Mouse (Mus musculus): Measurements from ENCODE around the gene Casp8.
"Not testable (repeated sequence)": the region's sequence is repeated elsewhere in the genome, so short reads cannot be mapped to it uniquely, and the experiment has no call there.

Gene Casp8

DNA sequence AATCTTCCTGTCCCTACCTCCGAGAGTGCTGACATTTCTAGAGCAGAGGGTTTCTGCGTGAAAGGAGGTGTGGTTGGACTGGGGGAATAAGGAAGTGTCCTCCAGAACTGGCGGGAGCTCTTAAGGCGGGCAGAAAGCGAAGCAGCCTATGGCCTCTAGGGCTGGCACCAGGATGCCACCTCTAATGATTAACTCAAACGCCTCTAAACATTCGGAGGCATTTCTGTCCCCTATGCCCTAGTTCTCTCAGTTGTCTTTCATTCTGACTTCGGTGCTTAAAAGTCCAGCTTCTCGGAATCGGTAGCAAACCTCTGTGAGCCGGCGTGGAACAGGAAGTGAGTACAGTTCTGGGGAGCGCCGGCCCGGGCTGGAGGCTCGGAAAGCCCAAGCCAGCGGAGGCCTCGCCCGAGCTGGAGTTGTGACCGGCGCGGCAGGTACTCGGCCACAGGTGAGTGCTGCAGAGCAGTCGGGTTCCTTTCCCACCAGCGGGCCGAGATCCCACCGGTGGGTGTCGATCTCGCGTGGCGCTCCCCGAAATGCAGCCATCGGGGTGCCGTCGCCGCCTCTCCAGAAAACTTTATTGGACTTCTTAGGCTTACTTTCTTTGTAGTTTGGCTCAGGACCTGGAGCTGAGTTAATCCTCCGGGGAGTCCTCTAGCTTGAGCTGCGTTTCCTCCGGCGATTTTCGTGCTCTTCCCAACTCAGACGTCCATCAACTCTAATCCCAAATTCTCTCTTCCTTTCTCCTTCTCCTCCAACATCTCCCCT is at the start of gene Casp8:
Gene Casp8 (plus strand): TSS at position 84 of the 768 bp plus-strand sequence.
- peak; percentile 63 for DNase-seq

DNA sequence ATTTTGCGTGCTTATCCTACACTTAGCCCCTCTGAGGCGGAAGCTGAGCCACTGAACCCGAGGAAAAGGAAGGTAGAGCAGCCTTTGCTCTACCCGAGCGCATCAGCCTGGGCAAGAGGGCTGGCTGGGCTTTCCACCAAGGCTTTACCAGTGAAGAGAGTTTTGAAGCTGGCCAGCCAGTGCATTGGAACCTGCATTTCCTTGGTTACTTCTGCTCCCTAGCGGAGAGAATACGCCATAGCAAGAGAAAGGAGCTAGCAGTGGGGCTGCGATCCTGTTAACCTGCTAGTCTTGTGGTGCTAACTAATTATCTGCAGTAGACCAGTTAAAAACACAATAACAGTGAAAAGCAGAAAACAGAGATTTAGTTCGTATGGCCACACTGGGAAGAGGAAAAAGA is 48.3 kb upstream of the Casp8 start:
- peak; percentile 14 for DNase-seq

DNA sequence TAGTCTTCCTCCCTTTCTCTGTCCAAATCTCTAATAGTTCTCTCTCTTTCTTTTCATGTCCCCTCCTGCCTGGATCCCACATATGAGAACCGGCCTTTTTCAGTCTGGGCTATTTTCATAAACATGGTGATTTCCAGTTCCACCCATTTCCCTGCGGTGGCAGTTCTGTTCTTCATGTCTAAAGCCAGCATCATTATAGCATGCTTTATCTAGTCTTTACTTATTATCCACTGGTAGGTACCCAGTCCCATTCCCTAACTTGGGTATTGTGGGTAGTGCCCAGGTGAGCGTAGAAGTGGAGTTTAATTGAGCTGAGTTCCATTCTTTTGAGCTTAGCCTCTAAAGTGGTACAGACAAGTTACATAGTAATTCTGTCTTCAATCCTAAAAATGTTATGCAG is 35.7 kb upstream of the Casp8 start:
- no peak for DNase-seq

DNA sequence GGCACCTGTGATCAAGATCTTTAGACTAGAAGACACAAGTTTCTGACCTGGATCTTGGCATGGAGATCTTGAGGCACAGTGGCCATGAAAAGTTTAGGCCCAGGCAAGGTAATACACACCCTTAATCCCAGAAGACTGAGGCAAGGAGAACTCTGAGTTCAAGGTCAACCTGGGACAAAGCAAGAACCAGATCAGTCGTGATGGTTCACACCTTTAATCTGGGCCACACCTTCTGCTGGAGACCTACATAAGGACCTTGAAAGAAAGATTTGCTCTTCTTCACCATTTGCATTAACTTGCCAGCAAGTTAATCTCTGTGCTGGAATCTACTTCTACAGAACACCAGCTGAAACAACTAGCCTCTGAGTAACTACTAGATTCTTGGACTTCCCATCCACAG is 34.6 kb upstream of the Casp8 start:
- no peak for DNase-seq

DNA sequence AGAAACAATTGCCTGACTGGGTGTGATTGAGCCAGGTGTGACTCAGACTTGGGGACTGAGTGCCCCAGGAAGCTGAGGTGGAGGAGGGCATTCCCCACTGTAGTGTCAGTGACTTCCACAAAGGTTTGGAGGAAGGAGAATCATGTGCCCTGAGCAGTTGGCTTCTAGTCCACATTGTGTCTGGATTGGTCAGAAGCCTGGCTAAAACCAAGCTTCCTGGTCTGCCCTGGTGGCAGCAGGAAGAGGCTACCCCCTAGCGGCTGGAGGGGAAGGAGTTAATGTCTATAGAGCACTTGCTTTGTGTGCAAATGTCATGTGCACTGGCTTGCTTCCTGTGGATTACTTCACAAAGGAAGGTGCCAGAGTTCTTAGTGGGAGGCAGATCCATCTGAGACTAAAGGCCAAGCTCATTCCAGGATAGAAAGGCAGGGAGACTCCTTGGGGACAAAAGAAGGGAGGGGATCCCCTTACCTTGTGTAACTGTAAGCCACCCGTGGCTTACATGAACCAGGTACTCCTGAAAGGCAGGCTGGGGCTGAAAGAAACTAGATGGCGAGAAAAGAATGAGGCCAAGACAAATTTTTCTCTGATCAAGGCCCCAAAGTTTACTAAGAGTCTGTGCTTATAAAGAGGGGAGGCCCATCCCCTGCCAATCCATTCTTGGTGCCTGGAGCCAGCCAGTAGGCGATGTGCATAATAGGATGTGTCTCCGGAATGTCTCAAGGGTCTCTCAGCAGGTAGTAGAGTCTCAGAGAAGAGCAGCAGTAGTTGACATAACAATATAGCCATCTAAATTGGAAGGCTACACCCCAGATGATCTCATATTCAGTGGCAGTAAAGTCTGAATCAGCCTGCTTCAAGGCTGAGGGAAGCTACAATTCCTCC is 33.5 kb upstream of the Casp8 start:
- peak; percentile 37 for DNase-seq

DNA sequence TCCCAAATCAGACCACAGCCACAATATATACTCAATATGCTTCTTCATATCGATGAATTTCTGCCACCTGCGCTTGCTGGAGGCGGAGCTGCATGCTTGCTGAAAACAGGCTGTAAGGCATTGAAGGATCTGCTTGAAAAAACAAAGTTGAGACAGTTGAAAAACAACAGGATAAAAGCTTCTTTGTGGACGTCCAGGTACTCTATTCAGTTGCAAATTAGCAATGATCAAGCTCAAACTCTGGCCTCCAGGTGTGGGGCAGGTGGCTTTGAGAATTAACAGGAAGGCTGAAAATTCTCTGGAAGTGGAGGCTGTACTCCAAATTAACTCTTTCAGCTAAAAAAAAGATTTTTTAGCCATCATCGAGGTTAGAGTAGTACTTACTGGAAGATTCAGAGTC is 32.6 kb upstream of the Casp8 start:
- DNase-seq, result no peak

DNA sequence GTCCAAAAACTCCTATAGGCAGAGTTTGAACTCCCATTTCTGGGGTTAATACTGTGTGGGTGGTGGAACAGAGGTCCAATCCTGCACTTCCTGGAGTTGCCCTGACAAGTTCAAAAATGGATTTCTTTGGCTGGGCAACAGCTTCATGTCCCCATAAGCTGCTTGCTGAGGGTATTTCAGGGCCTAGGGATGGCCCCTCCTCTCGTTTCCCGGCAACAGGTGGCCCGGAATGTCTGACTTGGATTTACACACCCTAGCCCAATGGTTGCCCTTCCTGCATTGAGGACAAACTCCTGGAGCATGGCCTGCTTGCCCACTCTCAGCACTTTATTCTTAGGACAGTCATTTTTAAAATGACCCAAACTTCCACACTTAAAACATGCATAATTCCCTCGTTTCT is 28.7 kb upstream of the Casp8 start:
- DNase-seq, result not testable (repeated sequence)

DNA sequence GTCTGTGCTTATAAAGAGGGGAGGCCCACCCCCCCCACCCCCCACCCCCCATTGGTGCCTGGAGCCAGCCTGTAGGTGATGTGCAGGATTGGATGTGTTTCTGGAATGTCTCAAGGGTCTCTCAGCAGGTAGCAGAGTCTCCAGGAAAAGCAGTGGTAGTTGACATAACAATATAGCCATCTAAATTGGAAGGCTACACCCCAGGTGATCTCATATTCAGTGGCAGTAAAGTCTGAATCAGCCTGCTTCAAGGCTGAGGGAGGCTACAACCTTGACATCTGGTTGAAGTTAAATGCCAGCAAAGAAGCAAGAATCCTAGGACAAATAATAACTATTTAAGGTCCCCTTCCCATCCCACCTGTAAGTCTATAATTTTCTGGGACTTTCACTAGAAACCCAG is 26.0 kb upstream of the Casp8 start:
- no peak for DNase-seq

DNA sequence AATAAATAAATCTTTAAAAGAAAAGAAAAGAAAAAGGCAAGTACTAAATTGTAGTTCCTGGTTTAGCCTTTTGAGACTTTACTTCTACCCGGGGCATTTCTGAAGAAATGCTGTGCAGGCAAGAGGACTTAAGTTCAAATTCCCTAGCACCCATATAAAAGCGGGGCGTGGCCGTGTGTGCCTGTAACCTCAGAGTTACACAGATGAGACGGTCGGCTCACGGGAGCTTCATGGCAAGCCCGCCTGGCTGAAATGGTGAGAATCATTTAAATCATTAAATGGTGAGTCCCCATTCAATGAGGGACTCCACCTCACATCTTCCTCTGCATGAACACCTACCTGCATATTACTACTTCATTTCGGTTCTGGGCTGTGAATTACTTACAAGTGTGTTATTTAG is 25.5 kb upstream of the Casp8 start:
- no peak for DNase-seq

DNA sequence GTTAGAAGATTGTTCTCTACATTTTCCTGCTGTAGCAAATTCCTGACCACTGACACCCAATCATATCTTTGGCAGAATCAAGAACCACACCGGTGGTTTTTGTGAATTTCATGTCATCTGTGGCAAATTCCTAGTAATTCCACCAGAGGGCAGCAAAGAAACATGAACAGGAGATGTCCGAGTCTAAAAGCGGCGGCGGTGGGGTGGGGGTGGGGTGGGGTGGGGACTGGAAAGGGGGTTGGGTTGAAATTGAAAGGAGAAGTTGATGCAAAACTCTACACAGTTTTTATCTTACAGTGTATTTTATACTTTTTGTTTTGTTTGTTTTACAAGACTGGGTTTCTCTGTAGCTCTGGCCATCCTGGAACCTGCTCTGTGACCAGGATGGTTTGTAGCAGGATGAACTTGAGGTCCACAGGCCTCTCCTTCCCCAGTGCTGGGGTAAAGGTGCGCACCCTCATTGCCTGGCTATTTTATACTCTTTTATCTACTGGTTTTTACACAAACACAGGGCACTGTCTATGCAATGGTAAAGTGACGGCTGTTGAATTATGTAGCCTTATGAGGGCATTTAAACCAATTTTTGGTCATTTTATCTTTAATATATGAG is 25.0 kb upstream of the Casp8 start:
- DNase-seq, result peak; percentile 42

DNA sequence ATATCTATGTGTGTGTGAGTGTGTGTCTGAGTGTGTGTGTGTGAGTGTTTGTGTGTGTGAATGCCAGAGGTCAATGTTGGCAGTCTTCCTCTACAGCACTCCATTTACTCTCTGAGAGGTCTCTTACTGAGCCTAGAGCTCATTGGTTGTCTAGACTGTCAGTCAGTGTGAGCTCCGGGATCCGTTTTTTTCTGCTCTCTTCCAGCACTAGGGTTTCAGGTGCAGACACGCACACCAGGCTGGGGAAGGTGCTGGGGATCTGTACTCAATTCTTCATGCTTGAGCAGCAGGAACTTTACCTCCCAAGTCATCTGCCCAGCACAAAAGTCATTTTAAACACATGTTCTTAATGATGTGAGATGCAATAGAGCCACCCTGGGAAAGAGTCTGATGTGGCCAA is 23.1 kb upstream of the Casp8 start:
- no peak for DNase-seq

DNA sequence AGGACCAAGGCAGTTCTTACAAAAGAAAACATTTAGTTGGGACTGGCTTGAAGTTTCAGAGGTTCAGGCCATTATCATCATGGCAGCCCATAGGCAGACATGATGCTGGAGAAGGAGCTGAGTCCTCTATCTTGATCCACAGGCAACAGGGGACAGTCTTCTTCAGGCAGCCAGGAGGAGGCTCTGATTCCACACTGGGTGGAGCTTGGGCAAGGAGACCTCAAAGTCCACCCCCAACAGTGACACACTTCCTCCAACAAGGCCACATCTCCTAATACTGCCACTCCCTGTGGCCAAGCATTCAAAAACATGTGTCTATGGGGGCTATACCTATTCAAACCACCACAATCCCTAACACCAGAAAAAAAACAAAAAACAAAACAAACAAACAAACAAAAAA is 21.9 kb upstream of the Casp8 start:
- no peak for DNase-seq

DNA sequence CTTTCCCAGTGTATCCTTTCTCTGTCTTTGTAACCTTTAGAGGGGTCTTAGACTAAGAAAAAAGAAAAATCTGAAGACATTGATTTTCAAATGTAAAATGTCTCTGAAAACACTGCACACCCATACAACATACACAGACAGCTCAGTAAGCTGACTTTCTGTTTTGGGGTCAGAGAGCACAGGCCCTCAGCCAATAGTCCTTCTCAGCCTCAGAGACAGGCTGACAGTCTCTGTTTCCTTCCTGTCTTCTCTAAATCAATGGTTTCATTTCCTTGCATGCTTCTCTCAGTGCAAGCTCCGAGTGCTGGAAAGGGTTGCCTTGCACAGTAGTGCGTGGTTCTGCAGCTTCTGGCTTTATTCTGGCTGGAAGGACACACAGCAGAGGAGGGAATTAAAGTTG is 21.3 kb upstream of the Casp8 start:
- no peak for DNase-seq

DNA sequence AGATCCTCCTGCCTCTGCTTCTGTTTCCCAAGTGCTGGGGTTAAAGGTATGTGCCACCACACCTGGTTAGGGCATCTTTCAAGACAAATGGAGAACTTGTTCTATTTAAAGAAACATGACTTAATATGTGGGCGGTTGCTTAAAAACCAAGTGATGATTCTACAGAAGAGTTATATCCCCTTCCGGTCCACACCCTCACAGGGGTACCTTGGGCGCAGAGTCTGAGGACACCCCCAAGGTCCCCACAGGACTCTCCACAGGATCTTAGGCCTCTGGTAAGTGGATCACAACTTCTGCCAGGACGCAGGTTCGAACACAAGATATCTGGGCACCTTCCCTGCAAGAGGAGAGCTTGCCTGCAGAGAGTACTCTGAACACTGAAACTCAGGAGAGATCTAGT is 19.8 kb upstream of the Casp8 start:
- no peak for DNase-seq

DNA sequence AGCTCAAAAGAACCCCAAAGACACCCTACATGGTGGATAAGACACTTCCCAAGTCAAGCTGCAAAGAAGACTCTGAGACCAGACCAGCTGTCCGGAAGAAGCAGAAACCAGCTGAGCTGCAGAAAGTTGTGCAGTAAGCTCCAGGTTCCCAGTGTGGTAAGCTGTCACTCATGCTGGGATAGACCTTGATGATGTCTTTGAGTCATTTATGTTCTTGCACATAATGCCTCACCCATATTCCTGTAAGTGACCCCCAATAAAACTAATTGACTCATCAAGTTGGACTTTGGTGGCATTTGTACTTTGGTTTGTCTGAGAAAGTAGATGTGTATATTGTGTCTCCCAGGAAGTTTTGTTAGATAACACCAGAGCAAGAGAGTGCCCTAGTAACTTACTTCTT is 17.6 kb upstream of the Casp8 start:
- DNase-seq, result no peak

DNA sequence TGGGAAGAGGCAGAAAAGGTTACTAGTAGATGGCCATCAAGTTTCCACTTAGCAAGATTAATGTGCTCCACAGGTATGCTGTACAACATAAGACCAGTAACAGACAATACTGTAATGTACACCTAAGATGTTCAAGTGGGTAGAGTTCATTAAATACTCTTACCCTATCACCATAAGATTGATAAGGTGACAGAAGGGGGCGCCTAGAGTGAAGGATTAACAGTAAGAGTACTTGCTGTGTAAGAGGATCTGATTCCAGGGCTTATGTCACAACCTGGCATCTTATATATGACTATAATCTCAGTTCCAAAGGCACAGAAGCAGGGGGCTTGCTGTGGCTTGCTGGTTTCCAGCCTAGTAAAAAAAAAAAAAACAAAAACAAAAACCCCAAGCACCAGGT is 16.9 kb upstream of the Casp8 start:
- no peak for DNase-seq

DNA sequence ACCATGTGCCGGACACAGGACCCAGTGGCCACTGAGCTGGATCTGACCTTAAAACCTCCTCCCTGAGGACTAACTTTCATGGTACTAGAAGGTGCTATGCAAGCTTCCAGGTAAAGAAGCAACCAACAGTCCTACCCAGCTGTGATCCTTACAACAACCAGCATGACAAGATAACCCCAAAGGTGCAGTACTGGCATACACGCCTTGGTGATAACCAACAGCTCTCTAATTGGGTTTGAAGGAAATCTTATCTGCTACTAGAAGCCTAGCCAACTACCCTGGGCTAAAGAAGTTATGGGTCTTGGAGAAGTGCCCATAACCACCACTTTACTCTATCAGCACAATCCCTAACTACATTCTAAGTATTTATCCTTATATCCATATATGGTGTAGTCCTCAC is 8.9 kb upstream of the Casp8 start:
- DNase-seq, result no peak

DNA sequence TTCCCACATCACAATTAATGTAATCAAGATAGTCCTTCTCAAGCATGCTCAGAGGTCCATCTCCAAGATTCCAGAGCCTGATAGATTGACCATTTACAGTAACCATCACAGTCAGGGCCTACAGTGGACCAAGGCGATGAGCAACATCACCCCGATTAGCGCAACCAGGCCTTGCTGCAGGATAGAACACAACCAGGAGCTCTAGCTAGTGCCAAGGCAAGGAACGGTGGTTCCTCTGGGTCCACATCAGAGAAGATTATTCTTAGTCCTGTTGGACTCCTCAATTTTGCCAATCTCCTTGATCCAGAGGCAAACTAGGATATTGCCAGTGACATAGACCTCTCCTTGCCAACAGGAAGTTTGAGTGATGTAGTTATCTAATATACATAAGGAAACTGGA is 6.8 kb upstream of the Casp8 start:
- no peak for DNase-seq

DNA sequence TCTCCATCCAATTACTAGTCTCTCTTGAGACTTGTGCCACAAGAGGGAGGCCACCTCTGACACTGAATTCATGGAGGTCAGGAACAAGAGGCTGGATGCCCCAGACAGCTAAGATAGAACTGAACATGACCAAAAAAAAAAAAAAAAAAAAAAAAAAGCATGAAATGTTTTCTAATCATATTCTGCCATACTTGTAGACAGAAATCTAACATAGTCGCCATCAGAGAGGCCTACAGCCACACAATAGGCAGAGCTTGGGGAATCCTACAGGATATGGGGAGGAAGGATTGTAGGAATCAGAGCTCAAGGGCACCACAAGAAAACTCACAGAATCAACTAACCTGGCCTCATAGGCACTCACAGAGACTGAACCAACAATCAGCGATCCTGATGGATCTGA is 469 bp upstream of the Casp8 start:
- DNase-seq, result no peak

DNA sequence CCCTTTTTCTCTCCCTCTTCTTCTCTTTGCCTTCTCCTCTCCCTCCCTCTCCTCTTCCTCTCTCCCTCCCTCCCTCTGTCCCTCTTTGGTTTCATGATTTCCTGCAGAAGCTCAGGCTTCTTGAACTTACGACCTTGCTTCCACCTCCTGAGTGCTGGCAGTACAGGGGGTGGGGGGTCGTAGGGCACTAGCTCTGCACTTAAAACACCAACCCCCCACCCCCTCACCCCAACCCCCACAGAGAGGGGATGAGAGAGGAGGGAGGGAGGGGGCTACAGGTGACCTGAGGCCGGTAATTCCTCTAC is 837 bp downstream of the Casp8 start:
- no peak for DNase-seq

DNA sequence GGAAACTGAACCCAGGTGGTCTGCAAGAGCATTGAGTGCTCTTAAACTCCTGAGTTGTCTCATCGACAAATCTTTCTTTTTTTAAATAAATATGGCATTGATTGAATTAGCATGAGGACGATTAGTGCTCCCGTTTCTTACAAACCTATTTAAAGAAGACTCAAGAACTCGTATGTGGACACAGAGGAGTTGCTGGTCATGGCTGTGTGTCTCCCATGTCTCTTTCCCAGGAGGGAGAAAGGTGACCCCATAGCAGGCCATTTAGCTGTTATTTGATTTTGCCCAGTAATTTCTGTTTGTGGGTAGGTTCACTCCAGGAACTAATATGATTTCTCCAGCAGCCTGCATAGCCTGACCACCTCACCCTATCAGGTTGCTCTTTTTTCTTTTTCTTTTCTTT is 1.7 kb downstream of the Casp8 start:
- no peak for DNase-seq

DNA sequence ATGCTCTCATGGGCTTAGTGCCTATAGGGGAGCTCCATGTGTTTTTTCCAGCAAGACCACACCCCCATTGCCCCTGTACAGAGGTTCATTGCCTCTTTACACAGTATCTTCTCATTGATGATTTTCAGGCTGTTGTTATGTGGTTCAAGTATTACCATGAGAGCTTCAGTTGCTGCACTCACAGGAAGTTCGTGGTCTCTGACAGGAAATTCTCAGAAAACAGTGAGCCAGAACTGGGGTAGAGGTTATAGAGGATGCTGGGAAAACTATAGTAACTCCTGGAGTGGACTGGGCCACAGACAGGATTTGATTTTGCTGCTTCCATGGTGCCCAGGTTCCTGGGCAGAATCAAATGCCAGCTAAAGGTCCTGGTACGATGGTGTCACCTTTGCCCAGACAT is 2.2 kb downstream of the Casp8 start:
- no peak for DNase-seq

DNA sequence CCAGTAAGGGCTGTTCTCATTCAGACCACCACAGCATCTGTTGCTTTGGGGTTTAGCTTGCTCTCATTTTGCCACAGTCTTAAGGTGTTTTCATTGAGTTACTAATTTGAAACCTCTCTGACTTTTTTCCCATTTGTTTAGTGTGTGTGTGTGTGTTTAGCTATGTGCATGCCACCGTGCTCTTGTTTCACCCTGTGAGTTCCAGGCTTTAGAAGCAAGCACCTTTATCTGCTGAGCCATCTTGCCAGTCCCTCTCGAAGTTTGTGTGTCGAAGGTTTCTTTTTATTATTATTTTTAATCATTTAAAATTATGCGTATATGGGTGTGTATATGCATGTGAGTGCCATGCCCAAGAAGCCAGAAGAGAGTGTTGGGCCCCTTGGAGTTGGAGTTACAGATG is 3.7 kb downstream of the Casp8 start:
- no peak for DNase-seq

DNA sequence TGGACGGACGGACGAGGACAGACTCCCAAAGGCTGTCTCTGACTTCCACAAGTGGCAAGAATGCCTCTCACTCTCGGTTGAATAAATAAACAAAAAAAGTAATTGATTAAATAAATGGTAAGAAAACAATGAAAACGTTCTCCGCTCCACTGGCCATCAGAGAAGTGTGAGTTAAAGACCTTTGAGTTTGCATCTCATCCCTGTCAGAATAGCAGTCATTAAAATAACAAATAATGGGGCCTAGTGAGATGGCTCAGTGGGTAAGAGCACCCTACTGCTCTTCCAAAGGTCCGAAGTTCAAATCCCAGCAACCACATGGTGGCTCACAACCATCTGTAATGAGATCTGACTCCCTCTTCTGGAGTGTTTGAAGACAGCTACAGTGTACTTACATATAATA is 5.5 kb downstream of the Casp8 start:
- not testable (repeated sequence) for DNase-seq

Measured in liver (tissue).